Mouse (Mus musculus) layer of hippocampus, adult 9-11 months (tissue): Measurements from ENCODE around the gene Eif4a1.
A peak's percentile ranks its signal among the peaks of the same experiment; 100 is the strongest.

Experiments used
- DNase-seq: peaks from one replicate; pipeline ENCODE4 v3.0.0; 2022

Gene Eif4a1

GRCm38 (mm10) chr11:69698574-69698973 lies 26.4 kb upstream of the Eif4a1 start:
- DNase-seq = no peak

DNA sequence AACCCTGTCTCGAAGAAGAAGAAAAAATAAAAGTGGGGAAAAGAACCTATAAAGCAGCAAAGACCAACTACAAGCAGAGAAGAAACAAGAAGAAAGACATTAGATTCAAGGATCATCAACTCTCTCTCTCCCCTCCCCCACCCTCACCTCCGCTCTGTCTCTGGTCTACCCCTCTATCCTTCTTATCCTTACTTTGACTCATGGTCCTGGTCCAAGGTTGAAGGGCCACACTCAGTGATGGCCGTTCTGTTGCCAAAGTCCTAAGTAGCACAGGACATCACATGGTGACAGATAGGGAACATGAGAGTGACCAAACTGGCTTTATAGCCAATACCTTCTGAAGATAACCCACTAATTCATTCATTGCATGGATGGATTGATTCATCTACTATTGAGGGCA lies 25.2 kb upstream of the Eif4a1 start:
- no peak for DNase-seq

- peak; percentile 78 for DNase-seq
Observed at GRCm38 (mm10) chr11:69695361-69696181, 23.3 kb upstream of the Eif4a1 start, which contains the start of the genes Tnfsf12 and Tnfsfm13. Gene Tnfsf12 (minus strand): TSS chr11:69695849. Gene Tnfsfm13 (minus strand): TSS chr11:69696098.

GRCm38 (mm10) chr11:69695046-69695360 lies 22.8 kb upstream of the Eif4a1 start:
- no peak for DNase-seq

GRCm38 (mm10) chr11:69693421-69693965 lies 21.3 kb upstream of the Eif4a1 start:
- DNase-seq = no peak

GRCm38 (mm10) chr11:69692863-69693262 lies 20.6 kb upstream of the Eif4a1 start:
- no peak for DNase-seq

GRCm38 (mm10) chr11:69692196-69692811 lies 20.1 kb upstream of the Eif4a1 start:
- no peak for DNase-seq

DNA sequence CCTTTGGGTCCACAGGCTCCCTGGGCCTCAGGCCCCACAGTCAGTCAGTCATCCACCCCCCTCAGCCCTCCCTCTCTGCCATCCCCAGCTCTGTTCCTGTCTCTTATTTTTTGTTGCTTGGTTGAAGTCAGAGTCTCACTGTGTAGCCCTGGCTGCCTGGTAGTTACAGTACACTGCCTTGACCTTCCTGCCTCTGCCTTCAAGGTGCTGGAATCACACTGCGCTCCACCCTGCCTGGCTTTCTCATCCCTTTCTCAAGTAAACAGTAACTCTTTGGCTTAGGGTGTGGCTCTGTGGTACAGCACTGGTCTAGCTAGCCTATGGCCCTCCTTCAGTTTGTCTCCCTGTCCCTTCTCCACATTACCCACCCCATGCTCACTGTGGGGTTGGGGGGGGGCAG lies 17.7 kb upstream of the Eif4a1 start:
- DNase-seq = no peak

- no peak for DNase-seq
Observed at GRCm38 (mm10) chr11:69687061-69687460, 14.8 kb upstream of the Eif4a1 start.

- DNase-seq = no peak
Observed at GRCm38 (mm10) chr11:69686377-69686776, 14.2 kb upstream of the Eif4a1 start.

GRCm38 (mm10) chr11:69685526-69686148 lies 13.4 kb upstream of the Eif4a1 start, which contains the start of gene Tnfsf13:
Gene Tnfsf13 (minus strand): TSS chr11:69685784.
- DNase-seq = peak; percentile 80

- DNase-seq = no peak
Observed at GRCm38 (mm10) chr11:69684936-69685335, 12.7 kb upstream of the Eif4a1 start.

DNA sequence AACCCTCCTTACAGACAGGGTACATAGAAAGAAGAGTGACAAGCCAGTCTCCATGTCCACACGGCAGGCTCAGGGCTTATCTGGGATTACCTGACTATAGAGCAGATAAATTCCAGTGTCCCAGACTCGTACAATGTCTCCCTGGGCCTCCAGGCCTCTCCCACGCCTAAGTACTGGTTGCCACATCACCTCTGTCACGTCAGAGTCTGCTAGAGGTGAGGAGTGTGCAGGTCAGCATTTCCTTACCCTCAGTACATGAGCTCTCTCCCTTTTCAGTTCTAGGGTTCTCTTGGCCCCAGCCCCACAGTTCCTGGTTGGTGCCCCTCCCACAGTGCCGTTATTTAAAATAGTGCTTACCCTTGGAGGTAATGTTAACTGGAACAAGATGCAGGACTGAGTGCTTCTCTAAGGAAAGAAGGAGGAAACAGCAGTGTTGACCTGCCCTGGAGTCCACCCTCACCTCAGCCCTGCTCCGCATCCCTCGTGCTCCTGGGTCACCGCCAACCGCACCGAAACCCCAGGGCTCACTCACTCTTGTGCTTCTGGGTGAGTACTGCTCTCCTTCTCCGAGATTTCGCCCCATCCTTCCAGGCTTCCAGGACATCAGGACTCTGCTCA lies 12.0 kb upstream of the Eif4a1 start:
- no peak for DNase-seq

- no peak for DNase-seq
Observed at GRCm38 (mm10) chr11:69683576-69683975, 11.4 kb upstream of the Eif4a1 start.

DNA sequence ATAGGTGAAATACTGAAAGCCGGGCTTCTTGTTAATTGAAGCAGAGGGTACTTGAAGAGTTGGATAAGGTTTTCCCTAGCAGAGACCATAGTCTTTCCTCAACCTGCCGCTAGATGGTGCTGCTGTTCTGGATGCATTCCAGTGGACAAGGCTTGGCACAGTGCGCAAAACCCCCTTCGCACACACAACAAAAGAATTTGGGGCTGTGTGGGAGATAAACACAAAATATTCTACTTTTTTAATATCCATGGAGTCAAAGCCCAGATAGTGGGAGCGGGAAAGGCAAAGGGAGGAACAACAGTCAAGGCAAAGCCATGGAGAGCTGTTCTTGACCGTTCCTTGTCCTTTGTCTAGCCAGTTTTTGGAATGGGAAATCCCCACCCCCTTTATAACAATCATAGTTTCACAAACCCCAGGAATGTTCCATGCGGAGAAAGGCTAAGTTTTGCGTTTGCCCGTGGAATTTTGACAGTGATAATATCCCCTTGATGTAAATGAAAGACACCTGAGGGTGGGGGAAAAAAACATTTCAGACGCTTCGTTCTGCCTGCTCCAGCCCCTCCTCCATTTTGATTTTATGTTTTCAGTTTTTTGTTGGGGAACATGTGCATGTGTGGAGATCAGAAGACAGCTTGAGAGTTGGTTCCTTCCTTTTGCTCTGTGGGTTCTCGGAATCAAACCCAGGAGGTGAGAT lies 10.8 kb upstream of the Eif4a1 start:
- DNase-seq = peak; percentile 82

DNA sequence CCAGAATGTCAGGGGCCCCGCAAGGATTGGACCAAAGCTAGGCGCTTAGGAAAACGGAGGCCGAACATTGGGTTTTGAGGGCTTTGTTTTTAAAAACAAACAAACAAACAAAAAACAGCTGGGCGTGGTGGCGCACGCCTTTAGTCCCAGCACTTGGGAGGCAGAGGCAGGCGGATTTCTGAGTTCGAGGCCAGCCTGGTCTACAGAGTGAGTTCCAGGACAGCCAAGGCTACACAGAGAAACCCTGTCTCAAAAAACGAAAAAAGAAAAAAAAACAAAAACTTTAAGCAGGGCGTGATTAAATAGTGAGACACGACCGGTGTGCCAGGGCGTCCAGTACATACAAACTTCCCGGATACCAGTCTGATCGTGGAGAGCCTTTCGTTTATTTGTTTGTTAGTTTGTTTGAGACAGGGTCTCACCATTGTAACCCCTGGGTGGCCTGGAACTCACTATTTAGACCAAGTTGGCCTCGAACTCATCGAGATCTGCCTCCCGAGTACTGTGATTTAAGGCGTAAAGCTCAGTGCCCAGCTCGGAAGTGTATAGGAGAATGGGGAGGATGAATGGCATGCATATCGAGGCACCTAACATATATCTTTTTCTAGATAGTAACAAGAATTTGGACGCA lies 10.1 kb upstream of the Eif4a1 start:
- no peak for DNase-seq

GRCm38 (mm10) chr11:69681314-69682208 lies 9.3 kb upstream of the Eif4a1 start, which contains the start of gene Senp3:
Gene Senp3 (minus strand): TSS chr11:69682084.
- peak; percentile 97 for DNase-seq

DNA sequence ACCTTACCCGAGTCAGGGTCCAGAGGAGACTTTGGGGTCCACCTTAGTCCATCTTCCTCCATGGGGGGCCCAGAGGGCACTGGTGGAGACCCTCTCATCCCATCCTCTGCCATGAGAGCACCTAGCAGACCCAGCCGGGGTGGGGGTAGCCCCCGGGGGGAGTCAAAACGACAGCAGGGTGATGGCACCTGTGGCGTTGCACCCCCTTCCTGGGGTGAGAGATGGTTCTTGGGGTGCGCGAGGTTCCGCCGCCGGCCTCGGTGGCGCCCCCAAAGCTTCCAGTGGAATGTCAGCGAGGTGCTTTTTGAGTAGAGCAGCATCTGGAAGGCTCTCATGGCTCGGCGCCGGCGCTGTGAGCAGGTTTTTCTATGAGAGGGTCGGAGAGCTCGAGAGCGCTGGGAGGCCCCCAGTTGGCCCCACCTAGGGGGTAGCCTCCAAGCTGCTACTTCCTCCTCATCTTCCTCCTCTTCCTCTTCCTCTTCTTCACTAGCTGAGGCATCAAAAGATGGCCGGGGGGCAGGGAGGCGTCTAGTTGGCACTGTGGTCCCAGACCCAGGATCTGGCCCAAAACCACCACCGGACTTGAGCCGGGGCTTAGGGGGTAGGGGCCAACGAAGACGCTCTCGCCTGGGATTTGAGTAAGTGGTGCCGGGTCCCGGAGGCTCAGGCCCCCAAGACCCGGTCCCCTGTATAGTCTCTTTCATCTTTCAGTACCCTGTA lies 8.1 kb upstream of the Eif4a1 start:
- no peak for DNase-seq

DNA sequence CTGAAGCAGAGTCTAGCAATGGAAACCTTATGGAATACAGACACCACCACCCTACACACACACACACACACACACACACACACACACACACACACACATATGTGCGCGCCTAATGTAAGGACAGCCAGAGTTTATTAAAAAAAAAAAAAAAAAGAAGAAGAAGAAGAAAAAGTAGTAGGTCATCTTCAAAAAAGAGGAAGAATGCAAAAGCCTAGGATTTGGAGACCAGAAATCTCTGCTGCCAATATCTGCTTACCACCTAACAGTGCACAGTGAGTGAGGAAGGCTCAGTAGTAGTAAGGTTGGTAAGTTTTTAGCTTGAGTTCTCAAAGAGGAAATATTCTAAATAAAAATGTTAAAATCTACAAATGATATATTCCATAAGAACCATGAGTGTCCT lies 6.9 kb upstream of the Eif4a1 start:
- DNase-seq = no peak

DNA sequence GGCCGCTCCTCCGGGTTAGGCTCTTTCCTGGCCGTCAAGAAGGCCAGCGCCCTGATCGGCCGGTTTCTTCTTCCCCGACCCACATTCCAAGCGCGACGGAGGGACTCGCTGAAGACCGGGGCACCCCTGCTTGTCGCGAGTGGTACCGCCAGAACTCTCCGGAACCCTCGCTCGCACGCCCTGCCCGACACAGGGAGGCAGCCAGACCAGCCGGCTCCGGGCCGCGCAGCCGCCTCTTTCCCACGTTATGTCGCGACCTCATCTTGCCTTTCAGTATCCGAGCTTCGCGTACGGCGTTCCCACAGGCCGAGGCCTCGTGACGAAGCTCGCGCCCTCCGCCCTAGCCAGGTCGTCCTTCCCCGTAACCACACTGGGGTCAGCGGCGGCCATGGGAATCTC lies 498 bp downstream of the Eif4a1 start:
- DNase-seq = no peak
